Mouse (Mus musculus): ENCODE measurements around the gene Stk10. TPM values are rescaled to one million over a fixed set of nuclear protein-coding genes. Genes with fewer than 3 reads are reported as not detected.
A peak's percentile ranks its signal among the peaks of the same experiment; 100 is the strongest.

Stk10 gene
- polyA plus RNA-seq, 1 experiment from 2014 or later = 5.2 TPM

DNA sequence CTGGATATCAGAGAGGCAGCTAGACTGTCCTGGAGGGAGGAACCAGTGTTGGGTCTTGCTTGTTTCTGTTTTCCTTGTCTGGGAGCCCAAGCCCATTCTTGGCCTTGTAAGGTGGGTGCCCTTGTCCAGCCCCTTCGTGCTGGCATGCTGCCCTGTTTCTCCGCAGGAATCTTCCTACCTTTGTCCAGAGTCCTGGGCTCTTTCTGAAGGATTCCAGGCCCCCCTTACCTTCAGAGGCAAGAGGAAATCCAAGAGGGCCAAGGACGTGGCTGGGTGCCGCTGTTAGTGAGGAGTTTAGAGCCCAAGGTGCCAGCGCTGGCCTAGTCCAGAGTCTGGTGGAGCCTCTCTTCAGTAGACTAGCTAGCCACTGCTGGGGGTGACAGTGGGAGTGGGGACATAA, 11.4 kb downstream of the Stk10 start:
- Histone ChIP-seq H3K4me3 (ENCODE audit: low read length) (no peak overlapping the region), H3K27ac (ENCODE audit: low read length) (no peak overlapping the region), H3K36me3 (ENCODE audit: control insufficient read depth, insufficient read depth, low read length) (no peaks in the 10 kb centered on the region), H3K4me2 (ENCODE audit: low read depth, low read length) (no peak overlapping the region), H3K9me3 (ENCODE audit: control insufficient read depth, low read length) (no peaks in the 10 kb centered on the region), H3K27me3 (replicated peaks; ENCODE audit: control insufficient read depth, insufficient read depth, low read length) (no peaks in the 10 kb centered on the region), H3K4me1 (ENCODE audit: control insufficient read depth, insufficient read depth, low read length) (peaks cover 6% of the 10 kb centered on the region; the same call in 1 of the 2 replicates), H3K9ac (ENCODE audit: low read depth, low read length) (no peak overlapping the region)
- 81% methylated on average over 5 of the region's 5 CpGs for WGBS
- ATAC-seq = no peak

GRCm38 (mm10) chr11:32545605-32546004, 12.5 kb downstream of the Stk10 start:
- Histone ChIP-seq H3K27me3 (replicated peaks; ENCODE audit: control insufficient read depth, insufficient read depth, low read length) (no peaks in the 10 kb centered on the region), H3K4me1 (ENCODE audit: control insufficient read depth, insufficient read depth, low read length) (peaks cover 2% of the 10 kb centered on the region; the same call in 1 of the 2 replicates), H3K9ac (ENCODE audit: low read depth, low read length) (no peak overlapping the region), H3K4me3 (ENCODE audit: low read length) (no peak overlapping the region), H3K27ac (ENCODE audit: low read length) (no peak overlapping the region), H3K36me3 (ENCODE audit: control insufficient read depth, insufficient read depth, low read length) (no peaks in the 10 kb centered on the region), H3K4me2 (ENCODE audit: low read depth, low read length) (no peak overlapping the region), H3K9me3 (ENCODE audit: control insufficient read depth, low read length) (no peaks in the 10 kb centered on the region)
- WGBS = 80% methylated on average over 12 of the region's 12 CpGs
- no peak for ATAC-seq

- no peak for ATAC-seq
- Histone ChIP-seq H3K4me1 (ENCODE audit: control insufficient read depth, insufficient read depth, low read length) (peaks cover 6% of the 10 kb centered on the region; the same call in 1 of the 2 replicates), H3K9ac (ENCODE audit: low read depth, low read length) (no peak overlapping the region), H3K9me3 (ENCODE audit: control insufficient read depth, low read length) (no peaks in the 10 kb centered on the region), H3K4me3 (ENCODE audit: low read length) (no peak overlapping the region), H3K27me3 (replicated peaks; ENCODE audit: control insufficient read depth, insufficient read depth, low read length) (no peaks in the 10 kb centered on the region), H3K27ac (ENCODE audit: low read length) (no peak overlapping the region), H3K4me2 (ENCODE audit: low read depth, low read length) (no peak overlapping the region), H3K36me3 (ENCODE audit: control insufficient read depth, insufficient read depth, low read length) (no peaks in the 10 kb centered on the region)
- WGBS = 75% methylated on average over 5 of the region's 5 CpGs
These were observed 13.4 kb downstream of the Stk10 start for GRCm38 (mm10) chr11:32546483-32546882.

DNA sequence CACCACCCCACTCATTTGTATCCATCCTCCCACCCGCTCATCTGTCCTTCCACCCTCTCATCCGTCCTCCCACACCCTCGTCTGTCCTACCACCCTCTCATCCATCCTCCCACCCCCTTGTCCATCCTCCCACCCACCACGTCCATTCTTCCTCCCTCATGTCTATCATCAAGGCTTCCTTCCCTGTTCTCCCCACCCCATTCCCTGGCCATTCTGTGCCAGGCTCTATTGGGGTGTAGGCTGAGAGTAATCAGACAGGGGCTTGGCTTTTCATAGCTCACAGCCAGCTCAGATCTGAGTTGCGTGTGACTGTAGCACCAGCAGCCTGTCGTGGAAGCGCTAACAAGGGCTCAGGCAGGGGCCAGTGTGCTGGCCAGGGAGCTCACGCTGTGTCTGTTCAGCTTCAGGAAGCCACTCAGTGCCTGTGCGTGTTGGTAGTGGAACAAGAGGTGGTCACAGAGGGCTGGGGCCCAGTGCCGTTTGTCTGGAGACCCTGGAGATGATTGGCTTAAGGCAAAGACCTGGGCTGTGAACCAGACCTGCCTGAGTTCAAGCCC, 14.4 kb downstream of the Stk10 start:
- peaks cover 16% of the 10 kb centered on the region for H3K4me1 ChIP-seq (ENCODE audit: control insufficient read depth, insufficient read depth, low read length)
- no peak overlapping the region for H3K4me3 ChIP-seq (ENCODE audit: low read length)
- H3K27me3 ChIP-seq (replicated peaks; ENCODE audit: control insufficient read depth, insufficient read depth, low read length) = no peaks in the 10 kb centered on the region
- H3K9ac ChIP-seq (ENCODE audit: low read depth, low read length) = no peak overlapping the region
- no peaks in the 10 kb centered on the region for H3K9me3 ChIP-seq (ENCODE audit: control insufficient read depth, low read length)
- H3K4me2 ChIP-seq (ENCODE audit: low read depth, low read length) = no peak overlapping the region
- H3K36me3 ChIP-seq (ENCODE audit: control insufficient read depth, insufficient read depth, low read length) = no peaks in the 10 kb centered on the region
- ATAC-seq = no peak
- H3K27ac ChIP-seq (ENCODE audit: low read length) = no peak overlapping the region
- WGBS = 70% methylated on average over 10 of the region's 10 CpGs

- no peaks in the 10 kb centered on the region for H3K36me3 ChIP-seq (ENCODE audit: control insufficient read depth, insufficient read depth, low read length)
- WGBS = 83% methylated on average over 4 of the region's 4 CpGs
- no peaks in the 10 kb centered on the region for H3K9me3 ChIP-seq (ENCODE audit: control insufficient read depth, low read length)
- H3K4me1 ChIP-seq (ENCODE audit: control insufficient read depth, insufficient read depth, low read length) = peaks cover 22% of the 10 kb centered on the region
- H3K9ac ChIP-seq (ENCODE audit: low read depth, low read length) = no peak overlapping the region
- ATAC-seq = no peak
- no peak overlapping the region for H3K4me2 ChIP-seq (ENCODE audit: low read depth, low read length)
- no peak overlapping the region for H3K4me3 ChIP-seq (ENCODE audit: low read length)
- no peak overlapping the region for H3K27ac ChIP-seq (ENCODE audit: low read length)
- H3K27me3 ChIP-seq (replicated peaks; ENCODE audit: control insufficient read depth, insufficient read depth, low read length) = no peaks in the 10 kb centered on the region
These were observed 15.1 kb downstream of the Stk10 start for GRCm38 (mm10) chr11:32548240-32548639.

- no peak for ATAC-seq
These were observed 16.1 kb downstream of the Stk10 start for GRCm38 (mm10) chr11:32549236-32549635.

GRCm38 (mm10) chr11:32550102-32550501, 17.0 kb downstream of the Stk10 start:
- Histone ChIP-seq H3K4me1 (ENCODE audit: control insufficient read depth, insufficient read depth, low read length) (peaks cover 37% of the 10 kb centered on the region), H3K4me2 (ENCODE audit: low read depth, low read length) (no peak overlapping the region)

More at GRCm38 (mm10) chr11:32549236-32549635, 16.1 kb downstream of the Stk10 start:
- H3K9me3 ChIP-seq (ENCODE audit: control insufficient read depth, low read length) = no peaks in the 10 kb centered on the region
- no peaks in the 10 kb centered on the region for H3K27me3 ChIP-seq (replicated peaks; ENCODE audit: control insufficient read depth, insufficient read depth, low read length)
- H3K9ac ChIP-seq (ENCODE audit: low read depth, low read length) = no peak overlapping the region
- 68% methylated on average over 6 of the region's 6 CpGs for WGBS
- H3K36me3 ChIP-seq (ENCODE audit: control insufficient read depth, insufficient read depth, low read length) = no peaks in the 10 kb centered on the region
- no peak overlapping the region for H3K4me3 ChIP-seq (ENCODE audit: low read length)
- peaks cover 30% of the 10 kb centered on the region for H3K4me1 ChIP-seq (ENCODE audit: control insufficient read depth, insufficient read depth, low read length)
- no peak overlapping the region for H3K4me2 ChIP-seq (ENCODE audit: low read depth, low read length)
- H3K27ac ChIP-seq (ENCODE audit: low read length) = no peak overlapping the region

GRCm38 (mm10) chr11:32551056-32551455, 18.0 kb downstream of the Stk10 start:
- H3K4me1 ChIP-seq (ENCODE audit: control insufficient read depth, insufficient read depth, low read length) = peaks cover 38% of the 10 kb centered on the region
- no peak overlapping the region for H3K4me3 ChIP-seq (ENCODE audit: low read length)
- no peaks in the 10 kb centered on the region for H3K27me3 ChIP-seq (replicated peaks; ENCODE audit: control insufficient read depth, insufficient read depth, low read length)
- H3K36me3 ChIP-seq (ENCODE audit: control insufficient read depth, insufficient read depth, low read length) = no peaks in the 10 kb centered on the region
- no peaks in the 10 kb centered on the region for H3K9me3 ChIP-seq (ENCODE audit: control insufficient read depth, low read length)
- no peak overlapping the region for H3K27ac ChIP-seq (ENCODE audit: low read length)
- no peak overlapping the region for H3K9ac ChIP-seq (ENCODE audit: low read depth, low read length)
- H3K4me2 ChIP-seq (ENCODE audit: low read depth, low read length) = no peak overlapping the region
- ATAC-seq = no peak
- 90% methylated on average over 4 of the region's 4 CpGs for WGBS

More at GRCm38 (mm10) chr11:32550102-32550501, 17.0 kb downstream of the Stk10 start:
- H3K27ac ChIP-seq (ENCODE audit: low read length) = no peak overlapping the region
- 59% methylated on average over 4 of the region's 4 CpGs for WGBS
- H3K27me3 ChIP-seq (replicated peaks; ENCODE audit: control insufficient read depth, insufficient read depth, low read length) = no peaks in the 10 kb centered on the region
- no peak overlapping the region for H3K9ac ChIP-seq (ENCODE audit: low read depth, low read length)
- no peaks in the 10 kb centered on the region for H3K9me3 ChIP-seq (ENCODE audit: control insufficient read depth, low read length)
- ATAC-seq = no peak
- H3K36me3 ChIP-seq (ENCODE audit: control insufficient read depth, insufficient read depth, low read length) = no peaks in the 10 kb centered on the region
- no peak overlapping the region for H3K4me3 ChIP-seq (ENCODE audit: low read length)

- WGBS = 57% methylated on average over 12 of the region's 12 CpGs
- Histone ChIP-seq H3K27ac (ENCODE audit: low read length) (0 out of 2 replicates have a peak overlapping the region, but pooled peaks have one; percentile 53), H3K4me3 (ENCODE audit: low read length) (no peak overlapping the region), H3K4me1 (ENCODE audit: control insufficient read depth, insufficient read depth, low read length) (peaks cover 38% of the 10 kb centered on the region), H3K36me3 (ENCODE audit: control insufficient read depth, insufficient read depth, low read length) (no peaks in the 10 kb centered on the region), H3K9me3 (ENCODE audit: control insufficient read depth, low read length) (no peaks in the 10 kb centered on the region), H3K9ac (ENCODE audit: low read depth, low read length) (no peak overlapping the region), H3K4me2 (ENCODE audit: low read depth, low read length) (no peak overlapping the region), H3K27me3 (replicated peaks; ENCODE audit: control insufficient read depth, insufficient read depth, low read length) (no peaks in the 10 kb centered on the region)
- peak; percentile 52 for ATAC-seq
These were observed 18.6 kb downstream of the Stk10 start for GRCm38 (mm10) chr11:32551579-32552297.
